Comparison of ENCODE assay signal across 13 mouse cellular contexts in the genomic region with DNA sequence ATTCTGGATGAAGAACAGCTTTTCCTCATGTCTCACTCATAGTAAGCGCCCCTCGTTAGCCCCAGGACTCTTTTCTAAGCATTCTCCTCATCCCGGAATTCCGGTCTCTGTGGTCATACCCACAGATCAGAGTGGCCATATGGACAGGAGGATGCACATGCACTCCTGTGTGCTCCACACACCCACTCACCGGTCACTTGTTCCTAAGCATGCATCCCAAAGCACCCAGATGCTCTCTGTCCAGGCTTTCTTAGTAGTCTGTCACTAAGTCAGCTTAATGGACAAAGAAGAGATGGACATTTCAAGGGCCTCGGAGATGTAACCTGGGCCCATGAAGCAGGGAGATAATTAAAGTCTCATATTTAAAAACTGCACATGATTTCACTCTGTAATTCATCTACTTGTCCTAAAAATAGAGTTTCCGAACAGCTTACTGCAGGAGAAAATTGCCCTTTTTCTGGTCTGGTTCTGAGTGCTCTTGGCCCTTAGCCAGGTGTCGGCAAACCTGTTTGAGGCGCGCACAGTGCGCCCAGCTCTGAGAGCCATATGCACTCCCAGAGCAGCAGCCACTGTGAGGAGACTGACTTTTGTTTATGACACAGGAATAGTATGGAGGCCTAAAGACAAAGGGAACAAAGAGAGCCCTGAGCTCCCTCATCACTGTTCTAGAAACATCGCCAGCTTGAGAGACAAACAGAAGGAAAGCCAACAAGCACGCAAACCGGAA. TPM values are rescaled to one million over a fixed set of nuclear protein-coding genes. Genes with fewer than 3 reads are reported as not detected.
DNase-seq lines count a peak whose midpoint lies in the region; ATAC-seq and TF ChIP-seq lines count a peak whose summit lies in the region.
"Had no signal": no experiment of that assay in that cellular context is flagged by ENCODE, and none has a peak within 500 bp of the region (broad histone marks: within the 10 kb centered on the region; RNA-seq: fewer than 3 reads in every experiment).

No protein-coding gene starts in this region.

- H3K4me2 ChIP-seq in CH12.LX (ENCODE audit: insufficient read depth, low read depth, poor library complexity, severe bottlenecking) = no peak overlapping the region
- H3K4me2 ChIP-seq: limb, embryonic 12.5 days had no signal

- in situ Hi-C loops in CH12.LX (cut with MboI; ENCODE audit: low pct_ligation_motif_present, low pct_unique_long_range_greater_than_20kb, low sequenced_read_pairs) = no loop called here

- no peaks in the 10 kb centered on the region for H3K9me3 ChIP-seq in CH12.LX (replicated peaks; ENCODE audit: low read length)
- H3K9me3 ChIP-seq: limb, embryonic 12.5 days had no signal

- H3K79me2 ChIP-seq in CH12.LX (replicated peaks; ENCODE audit: control insufficient read depth, extremely low read depth, insufficient read depth, poor library complexity, severe bottlenecking) = no peaks in the 10 kb centered on the region

- DNase-seq in layer of hippocampus, adult 11-12 months (ENCODE audit: low spot score) = peak; percentile 26
- no peak for DNase-seq in layer of hippocampus, adult 9-11 months
- no peak for DNase-seq in CH12.LX (ENCODE audit: extremely low read depth)
- peak; percentile 29 for DNase-seq in Muller cell, postnatal 12 days (ENCODE audit: inconsistent ontology term)
- peak; percentile 52 to 65 for DNase-seq in cerebellum, postnatal 14 days
- no peak for DNase-seq in kidney, postnatal 14 days
- DNase-seq: heart, postnatal 14 days; kidney, adult 2 months; liver, postnatal 0 days; spleen, adult 18-20 months; thymus, postnatal 4 days had no signal

- dilution Hi-C loops in CH12.LX (cut with MboI; ENCODE audit: extremely low pct_ligation_motif_present, extremely low pct_unique_long_range_greater_than_20kb, low sequenced_read_pairs) = no loop called here

- peaks cover 17 to 52% of the 10 kb centered on the region in 2 experiments for H3K4me1 ChIP-seq in CH12.LX (ENCODE audit: control insufficient read depth in 1 of 2, insufficient read depth in 2 of 2)

- TF ChIP-seq RAD21 in CH12.LX (IDR thresholded peaks at IDR 0.05; ENCODE audit: low read depth, low read length) = no peak

- no peak for TF ChIP-seq CTCF in CH12.LX (conservative IDR thresholded peaks at IDR 0.05 in 1 of 2, IDR thresholded peaks at IDR 0.05 in 1 of 2; ENCODE audit: low read depth in 2 of 2, low read length in 2 of 2)

- ATAC-seq in megakaryocyte-erythroid progenitor cell, adult 5-6 weeks (replicated peaks; ENCODE audit: low FRiP score, low TSS enrichment, poor library complexity, severe bottlenecking) = no peak
- ATAC-seq: liver, postnatal 0 days had no signal

- TF ChIP-seq POLR2A in CH12.LX (IDR thresholded peaks at IDR 0.05; ENCODE audit: low read depth, low read length) = no peak

- no peaks in the 10 kb centered on the region for H3K27me3 ChIP-seq in CH12.LX (replicated peaks)
- H3K27me3 ChIP-seq: limb, embryonic 12.5 days had no signal

- H3K4me3 ChIP-seq in CH12.LX (replicated peaks in 1 of 3; ENCODE audit: low read depth in 2 of 3, low read length in 2 of 3, poor library complexity in 1 of 3) = no peak overlapping the region
- H3K4me3 ChIP-seq: limb, embryonic 12.5 days had no signal

- no peak for TF ChIP-seq EP300 in CH12.LX (IDR thresholded peaks at IDR 0.05; ENCODE audit: low read length)

- no peaks in the 10 kb centered on the region for H3K36me3 ChIP-seq in CH12.LX (replicated peaks in 1 of 2; ENCODE audit: control insufficient read depth in 1 of 2, insufficient read depth in 1 of 2, low read length in 1 of 2)
- H3K36me3 ChIP-seq: limb, embryonic 12.5 days had no signal

- peak overlapping the region; percentile 73; the same call in 1 of the 2 replicates for H3K27ac ChIP-seq in CH12.LX (ENCODE audit: insufficient read depth, low read depth)
- H3K27ac ChIP-seq: limb, embryonic 12.5 days had no signal

- H3K9ac ChIP-seq in CH12.LX (ENCODE audit: insufficient read depth, low read depth) = no peak overlapping the region
- H3K9ac ChIP-seq: limb, embryonic 12.5 days; liver, postnatal 0 days had no signal

TF ChIP-seq in CH12.LX, 34 proteins besides CTCF, POLR2A, EP300 and RAD21:
- TF ChIP-seq ZNF384 (IDR thresholded peaks at IDR 0.05; ENCODE audit: low read depth, low read length) (no peak), IRF4 (IDR thresholded peaks at IDR 0.05; ENCODE audit: low read depth, low read length) (0 out of 2 replicates have a peak, but pooled peaks have one; percentile 7), KAT2A (IDR thresholded peaks at IDR 0.05; ENCODE audit: insufficient replicate concordance, low read length) (no peak), MEF2A (IDR thresholded peaks at IDR 0.05; ENCODE audit: borderline replicate concordance, low read depth, low read length) (peak; percentile 35; the same call in 1 of the 2 replicates)
TF ChIP-seq in CH12.LX: peak in this region for 2.

RNA-seq across cellular contexts. Expression of a gene that starts 19.3 kb away (rescaled TPM):
- total RNA-seq in CH12.LX (2012; rRNA removed) (0.04 and 0.08 TPM in 2 replicates), CH12.LX (2014; rRNA removed) (not detected in 2 replicates)
- polyA plus RNA-seq in CH12.LX (2012; ENCODE audit: insufficient read length, low read depth) = 0.17 TPM in 1 of 2 replicates, not detected in the other
- not detected in 2 replicates for total RNA-seq in megakaryocyte-erythroid progenitor cell, adult 5-6 weeks (2014; fragmentation: Nextera tagmentation)
- not detected in 2 replicates for total RNA-seq in megakaryocyte-erythroid progenitor cell, adult 5-6 weeks (2017)

RNA-seq across cellular contexts. Expression of a gene that starts 52.1 kb away (rescaled TPM):
- total RNA-seq in CH12.LX (2012; rRNA removed) (not detected in 2 replicates), CH12.LX (2014; rRNA removed) (not detected in 2 replicates)
- polyA plus RNA-seq in CH12.LX (2012; ENCODE audit: insufficient read length, low read depth) = not detected in 2 replicates
- 1.3 TPM in 1 of 2 replicates, not detected in the other for total RNA-seq in megakaryocyte-erythroid progenitor cell, adult 5-6 weeks (2014; fragmentation: Nextera tagmentation)
- not detected in 2 replicates for total RNA-seq in megakaryocyte-erythroid progenitor cell, adult 5-6 weeks (2017)
- polyA plus RNA-seq: kidney, adult 2 months had no signal

Comparison
In these comparisons a context has a peak if more than half of its experiments do, and no peak if none do; other contexts are left out.
1. DNase-seq: peak in layer of hippocampus, adult 11-12 months (single experiment), Muller cell, postnatal 12 days (single experiment) and cerebellum, postnatal 14 days (2 of 2); none in layer of hippocampus, adult 9-11 months (single experiment), CH12.LX (single experiment) and kidney, postnatal 14 days (single experiment).